Mouse (Mus musculus) 416B (cell line): Measurements from ENCODE around the gene Aar2.

Source experiments
- DNase-seq: peaks from one replicate; pipeline ENCODE4 v3.0.0; 2011; ENCODE audit warnings: low read depth

The Aar2 gene

DNA sequence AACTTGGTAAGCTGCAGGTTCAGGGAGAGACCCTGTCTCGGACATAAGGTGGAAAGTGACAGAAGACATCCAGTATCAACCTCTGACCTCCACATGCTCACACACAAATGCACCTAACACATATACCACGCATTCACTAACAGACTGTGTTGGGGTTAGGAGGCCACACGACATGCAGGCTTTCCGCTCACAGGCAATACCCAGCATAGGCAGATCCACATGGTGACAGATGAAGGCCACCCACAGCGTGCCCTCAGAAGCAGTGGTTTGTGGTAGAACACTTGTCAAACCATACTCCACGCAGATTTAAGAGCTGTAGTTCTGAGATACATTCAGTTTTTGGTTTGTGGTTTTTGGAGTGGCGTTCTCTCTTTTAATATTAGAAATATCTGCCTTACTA is 21.3 kb downstream of the Aar2 start:
- DNase-seq = peak; percentile 16

DNA sequence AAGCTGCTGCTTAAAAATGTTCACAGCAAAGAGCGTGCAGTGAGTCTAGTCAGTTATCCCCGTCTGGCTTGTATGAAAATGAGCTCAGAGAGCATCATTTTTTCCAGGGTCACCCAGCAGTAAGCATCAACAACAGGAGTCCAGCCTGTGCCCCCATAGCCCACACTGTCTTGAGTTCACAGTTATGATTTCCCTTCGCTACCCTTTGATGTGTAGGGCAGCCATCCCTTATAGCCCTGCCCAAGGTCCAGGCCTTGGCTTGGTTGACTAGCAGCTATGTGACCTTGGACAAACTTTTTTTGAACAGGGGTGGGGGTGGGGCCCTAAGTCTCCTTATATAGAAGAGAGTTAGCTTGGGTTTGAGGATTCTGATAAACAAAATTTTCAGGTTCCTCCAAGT is 21.9 kb downstream of the Aar2 start:
- DNase-seq = no peak

DNA sequence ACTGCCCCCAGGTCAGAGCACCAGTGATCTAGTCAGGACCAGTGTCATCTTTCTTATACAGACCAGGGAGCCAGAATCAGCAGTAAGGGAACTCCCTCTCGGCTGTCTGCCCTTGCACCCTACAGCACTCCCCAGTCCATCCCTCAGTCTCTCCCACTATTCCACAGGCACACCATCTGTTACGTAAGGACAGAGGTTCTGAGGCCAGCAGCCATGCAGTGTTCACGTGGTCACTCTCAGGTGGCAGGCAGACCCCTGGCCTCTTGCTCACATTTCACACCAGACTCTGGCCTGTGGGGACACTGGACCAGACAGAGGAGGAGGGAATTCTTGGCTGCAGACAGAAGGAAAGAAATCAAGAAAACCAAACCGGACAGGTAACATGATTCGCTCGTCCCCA is 24.1 kb downstream of the Aar2 start:
- DNase-seq = no peak

DNA sequence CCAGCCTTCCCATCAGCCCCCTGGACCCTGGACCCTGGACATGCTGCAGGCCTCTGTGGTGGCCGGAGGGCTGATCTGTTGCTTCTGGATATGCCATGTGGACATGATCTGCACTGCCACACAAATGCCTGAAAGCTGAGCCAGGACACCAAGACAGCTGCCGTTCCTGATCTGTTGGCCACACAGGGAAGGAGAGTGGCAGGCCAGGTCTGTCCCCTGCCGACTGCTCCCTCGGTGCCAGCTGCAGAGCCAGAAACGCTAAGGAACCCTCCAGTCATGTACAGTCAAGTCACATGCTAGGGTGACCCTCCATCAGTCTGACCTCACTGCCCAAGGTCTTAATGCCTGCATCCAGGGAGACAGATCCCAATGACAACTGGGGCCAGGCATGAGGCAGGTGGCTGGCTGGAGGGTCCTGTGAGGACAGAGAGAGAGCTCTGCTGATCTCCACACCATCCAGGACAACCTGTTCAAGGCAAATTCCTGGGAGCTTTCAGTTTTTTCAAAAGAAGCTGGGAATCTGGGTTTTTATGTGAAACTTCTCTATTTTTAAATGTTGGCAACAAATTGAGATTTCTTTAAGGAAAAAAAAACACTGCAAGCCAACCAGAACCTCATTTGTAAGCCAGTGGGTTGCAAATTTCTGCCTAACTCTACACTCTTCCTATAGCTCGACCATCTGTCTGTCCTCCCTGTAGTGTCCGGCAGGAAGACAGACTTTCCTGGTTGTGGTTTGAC is 29.6 kb downstream of the Aar2 start:
- no peak for DNase-seq

DNA sequence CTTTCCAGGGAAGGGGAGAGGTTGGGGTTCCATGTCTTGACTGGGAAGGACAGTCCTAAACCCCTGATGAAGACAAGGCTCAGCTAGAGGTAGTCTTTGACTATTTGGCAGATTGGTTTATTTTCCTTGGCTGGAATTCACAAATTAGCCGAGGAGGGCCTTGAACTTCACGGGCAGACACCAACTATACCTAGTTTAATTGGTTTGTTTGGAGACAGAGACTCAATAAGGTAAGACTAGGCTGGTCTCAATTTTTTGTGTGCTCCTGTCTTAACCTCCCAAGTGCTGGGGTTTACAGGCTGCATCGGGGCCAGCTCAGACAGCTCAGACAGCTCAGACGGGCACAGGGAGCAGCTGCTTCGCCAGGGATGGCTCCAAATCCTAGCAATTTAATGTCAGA is 33.1 kb downstream of the Aar2 start:
- DNase-seq = no peak

DNA sequence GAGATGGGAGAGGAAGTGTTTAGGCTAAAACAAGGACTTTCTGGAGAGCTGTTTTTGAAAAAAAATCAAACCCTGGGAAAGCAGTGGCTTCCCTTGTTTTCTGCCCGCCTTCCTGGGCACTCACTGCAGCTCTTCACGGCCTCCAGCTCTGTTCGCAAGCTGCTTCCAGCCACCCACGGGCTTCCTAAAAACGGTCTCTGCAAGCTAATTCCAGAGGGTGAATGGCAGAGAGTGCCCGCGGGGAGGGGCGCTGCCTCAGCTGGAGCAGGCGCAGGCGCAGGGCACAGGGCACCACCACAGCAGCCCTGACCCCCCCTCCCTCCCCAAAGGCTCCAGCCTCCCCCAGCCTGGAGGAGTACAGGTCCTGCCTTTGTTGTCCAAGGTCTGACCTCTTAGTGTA is 33.9 kb downstream of the Aar2 start:
- no peak for DNase-seq

DNA sequence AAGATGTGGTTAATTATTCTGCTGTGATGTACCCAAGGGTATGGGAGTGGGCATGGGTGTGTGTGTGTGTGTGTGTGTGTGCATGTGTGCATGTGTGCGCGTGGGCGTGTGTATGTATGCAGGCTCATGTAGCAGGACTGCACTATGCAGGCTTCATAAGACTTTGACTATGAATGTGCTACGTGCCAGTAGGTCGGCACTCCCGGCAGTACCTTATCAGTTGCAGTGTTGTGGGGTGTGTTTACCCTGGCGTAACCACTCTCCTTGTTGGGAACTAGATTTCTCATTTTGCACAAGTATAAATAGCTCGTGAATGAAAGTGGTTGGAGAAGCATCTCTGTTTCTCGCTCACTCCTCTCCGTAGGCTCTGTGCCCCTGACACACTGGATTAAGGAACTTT is 35.5 kb downstream of the Aar2 start:
- DNase-seq = no peak

DNA sequence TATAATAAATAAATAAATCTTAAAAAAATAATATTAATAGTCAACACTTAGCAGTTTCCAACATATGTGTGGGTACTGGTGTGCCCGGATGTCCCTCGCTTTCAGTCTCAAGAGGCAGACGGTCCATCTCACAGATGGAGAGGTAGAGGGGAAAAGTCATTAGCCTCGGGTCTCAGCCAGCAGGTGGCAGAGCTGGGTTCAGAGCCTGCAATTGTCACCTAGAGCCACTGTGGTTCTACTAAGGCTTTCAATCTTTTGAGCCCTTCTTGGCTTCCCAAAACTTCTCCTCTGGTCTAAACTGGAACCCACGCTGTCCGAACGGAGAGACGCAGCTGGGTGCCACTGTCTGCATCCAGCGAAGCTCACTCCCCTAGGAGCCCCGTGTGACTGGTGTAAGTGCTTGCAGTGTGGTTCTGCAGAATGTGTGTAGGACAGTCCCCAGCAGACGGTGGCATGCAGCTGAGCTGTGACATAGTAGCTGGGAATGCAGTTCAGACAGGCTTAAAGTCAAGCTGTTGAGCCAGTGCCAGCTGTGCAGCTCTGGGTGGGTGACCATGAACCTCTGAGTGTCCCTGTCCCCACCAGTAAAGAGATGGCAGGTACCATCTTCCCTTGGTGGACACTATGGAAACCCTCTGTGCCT is 36.9 kb downstream of the Aar2 start:
- peak; percentile 24 for DNase-seq

DNA sequence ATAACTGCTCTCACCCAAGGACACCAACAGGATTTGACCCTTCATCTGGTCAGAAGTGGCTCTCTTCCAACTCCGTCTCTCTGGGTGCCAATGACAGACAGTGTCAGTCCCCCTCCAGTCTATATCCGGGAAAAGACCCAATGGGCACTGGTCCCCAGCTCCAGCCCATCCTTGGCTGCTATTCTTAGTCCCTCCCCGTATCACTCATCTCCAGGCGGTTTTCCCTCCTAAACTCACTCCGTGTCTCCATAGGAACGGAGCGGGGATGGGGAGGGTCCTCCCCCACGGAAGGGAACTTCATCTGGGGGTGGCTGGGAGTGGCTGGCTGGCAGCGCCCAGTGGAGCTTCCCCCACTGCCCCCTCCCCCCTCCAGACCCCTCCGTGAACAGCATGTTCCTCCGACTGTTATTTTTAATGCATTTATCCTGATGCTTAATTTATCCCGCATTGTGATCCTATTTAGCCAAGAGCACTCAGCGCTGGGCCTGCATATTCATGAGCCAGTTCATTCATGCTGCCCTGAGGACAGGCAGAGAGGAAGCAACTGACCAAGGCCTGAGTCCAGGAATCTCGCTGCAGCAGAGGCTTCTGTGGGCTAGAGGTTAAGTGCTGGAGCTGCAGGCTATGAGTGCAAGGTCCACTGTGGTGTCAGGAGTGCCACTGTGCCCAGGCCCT is 37.5 kb downstream of the Aar2 start:
- no peak for DNase-seq

DNA sequence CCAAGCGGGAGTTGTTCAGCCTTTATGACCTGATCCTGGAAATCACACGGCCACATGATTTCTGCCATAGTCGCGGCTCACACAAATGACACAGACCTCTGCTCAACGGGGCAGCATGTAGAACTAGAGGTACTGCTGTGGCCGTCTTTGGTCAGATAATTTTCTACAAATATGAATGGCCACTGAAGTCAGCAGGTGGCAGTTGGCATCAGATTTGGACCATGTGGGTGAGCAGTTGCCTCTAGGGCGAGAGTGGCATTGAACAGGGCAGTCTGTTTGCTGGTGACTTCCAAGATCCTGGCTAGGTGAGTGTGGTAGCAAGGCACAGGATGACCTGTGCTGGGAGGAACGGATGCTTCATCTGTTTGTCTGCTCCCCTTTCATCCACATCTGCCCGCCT is 42.1 kb downstream of the Aar2 start:
- DNase-seq = no peak

DNA sequence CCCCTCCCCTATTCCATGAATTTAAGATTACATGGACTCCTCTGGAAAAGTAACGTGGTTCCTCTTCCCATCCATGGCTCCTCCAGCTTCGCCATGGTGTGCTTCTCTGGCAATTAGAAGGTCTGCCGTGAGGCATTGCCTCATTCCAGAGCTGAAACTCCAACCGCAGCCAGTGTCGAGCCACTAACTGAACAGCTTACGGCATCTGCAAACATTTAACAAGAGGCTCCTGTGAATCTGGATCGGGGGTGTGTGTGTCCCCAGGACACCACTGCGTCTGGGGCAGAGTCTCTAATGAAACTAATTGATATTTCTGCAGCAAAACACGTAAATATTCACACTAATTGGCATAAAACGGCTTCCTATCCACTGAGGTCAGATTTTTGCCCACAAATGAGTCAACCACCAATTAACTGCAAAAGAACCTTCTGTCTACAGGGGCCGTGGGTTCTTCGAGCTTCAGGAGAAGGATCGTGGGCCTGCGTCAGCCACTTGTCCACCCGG is 47.7 kb downstream of the Aar2 start:
- no peak for DNase-seq

DNA sequence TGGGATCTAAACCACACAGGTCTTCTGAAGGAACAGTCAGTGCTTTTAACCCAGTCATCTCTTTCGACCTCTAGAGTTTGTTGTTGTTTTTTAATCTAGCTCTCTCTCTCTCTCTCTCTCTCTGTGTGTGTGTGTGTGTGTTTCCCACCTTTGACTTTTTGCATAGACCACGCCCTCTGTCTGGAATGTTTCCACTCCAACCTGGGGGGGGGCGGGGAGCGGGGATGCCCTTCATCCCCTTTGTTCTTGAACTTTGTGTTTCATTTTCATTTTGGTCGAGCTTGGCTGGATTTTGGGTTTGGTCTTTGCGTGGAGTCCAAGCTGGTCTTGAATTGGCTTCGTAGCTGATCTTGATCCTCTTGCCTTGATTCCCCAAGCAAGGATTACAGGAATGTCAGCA is 55.2 kb downstream of the Aar2 start:
- DNase-seq = no peak

DNA sequence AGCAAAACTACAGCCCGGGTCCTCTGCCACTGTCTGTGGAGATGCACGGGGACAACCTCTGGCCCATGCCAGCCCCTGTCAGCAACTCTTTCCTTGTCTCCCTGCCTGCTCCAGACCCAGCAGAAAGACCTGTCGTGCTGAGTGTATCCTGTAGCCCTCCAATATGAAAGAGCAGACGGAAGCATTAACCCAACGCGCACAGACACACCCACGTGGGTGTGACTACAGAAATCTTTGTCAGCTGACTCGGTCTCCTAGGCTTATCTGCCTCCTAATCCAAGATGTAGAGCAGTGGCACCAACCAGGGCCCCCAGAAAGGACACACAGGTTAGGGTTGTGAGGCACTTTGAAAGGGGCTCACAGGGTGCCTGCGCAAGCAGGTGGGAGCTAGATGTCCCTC is 56.3 kb downstream of the Aar2 start:
- no peak for DNase-seq

DNA sequence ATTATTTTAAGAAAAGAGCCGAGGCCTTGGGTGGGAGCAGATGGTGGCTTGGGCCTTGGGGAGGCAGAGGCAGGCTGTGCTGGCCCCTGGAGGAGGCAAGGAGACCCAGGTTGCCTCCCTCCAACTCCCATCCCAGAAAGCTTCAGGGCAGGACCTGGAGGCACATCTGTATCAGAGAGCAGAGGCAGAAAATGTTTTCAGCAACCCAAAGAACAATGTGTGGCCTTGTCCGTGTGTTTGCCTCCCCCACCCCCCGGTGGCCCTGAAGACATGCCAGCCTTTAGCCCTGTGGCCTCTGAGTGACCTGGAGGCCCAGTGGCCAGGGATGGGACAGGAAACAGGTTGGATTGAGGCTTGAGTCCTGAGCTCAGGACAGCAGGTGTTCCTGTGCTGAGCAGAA is 57.8 kb downstream of the Aar2 start:
- DNase-seq = no peak

DNA sequence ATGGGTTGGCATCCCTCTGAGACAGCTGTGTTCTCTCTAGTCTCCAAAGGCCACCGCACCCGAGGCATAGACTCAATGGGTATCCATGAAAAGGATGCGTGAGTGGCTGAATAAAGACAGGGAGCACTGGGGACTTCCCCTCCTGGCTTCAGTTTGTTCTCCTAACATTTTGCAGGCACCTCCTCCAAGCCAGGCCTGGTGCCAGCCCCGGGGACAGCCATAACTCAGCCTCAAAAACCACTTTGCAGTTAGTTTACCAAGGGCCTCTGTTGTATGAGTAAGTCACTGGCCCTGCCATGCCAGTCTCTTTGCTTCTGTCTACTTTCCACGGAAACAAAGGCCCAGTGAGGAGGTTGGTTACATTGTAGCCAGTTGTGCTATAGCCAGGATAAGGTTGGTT is 58.6 kb downstream of the Aar2 start:
- DNase-seq = no peak

DNA sequence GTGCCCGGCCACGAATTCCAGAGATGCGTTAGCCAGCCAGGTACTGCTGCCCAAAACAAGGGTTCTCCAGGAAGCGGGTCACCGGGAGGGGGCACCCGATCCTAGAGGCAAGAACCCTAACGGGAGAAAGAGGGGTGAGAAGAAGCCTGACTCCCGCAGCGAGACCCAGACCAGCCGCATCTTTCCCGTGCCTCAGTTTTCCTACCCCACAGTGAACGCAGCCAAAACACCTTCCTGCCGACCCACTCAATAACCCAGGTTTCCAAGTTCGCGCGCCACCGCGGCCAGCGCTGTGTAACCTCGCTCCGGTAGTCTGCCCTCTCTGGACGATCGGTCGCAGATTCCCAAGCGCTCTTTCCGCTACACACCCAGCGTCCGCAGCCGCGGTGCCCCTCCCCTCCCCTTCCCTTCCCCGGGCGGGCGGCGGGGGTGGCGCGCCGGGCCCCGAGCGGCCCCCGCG is 65.7 kb downstream of the Aar2 start:
- DNase-seq = no peak

DNA sequence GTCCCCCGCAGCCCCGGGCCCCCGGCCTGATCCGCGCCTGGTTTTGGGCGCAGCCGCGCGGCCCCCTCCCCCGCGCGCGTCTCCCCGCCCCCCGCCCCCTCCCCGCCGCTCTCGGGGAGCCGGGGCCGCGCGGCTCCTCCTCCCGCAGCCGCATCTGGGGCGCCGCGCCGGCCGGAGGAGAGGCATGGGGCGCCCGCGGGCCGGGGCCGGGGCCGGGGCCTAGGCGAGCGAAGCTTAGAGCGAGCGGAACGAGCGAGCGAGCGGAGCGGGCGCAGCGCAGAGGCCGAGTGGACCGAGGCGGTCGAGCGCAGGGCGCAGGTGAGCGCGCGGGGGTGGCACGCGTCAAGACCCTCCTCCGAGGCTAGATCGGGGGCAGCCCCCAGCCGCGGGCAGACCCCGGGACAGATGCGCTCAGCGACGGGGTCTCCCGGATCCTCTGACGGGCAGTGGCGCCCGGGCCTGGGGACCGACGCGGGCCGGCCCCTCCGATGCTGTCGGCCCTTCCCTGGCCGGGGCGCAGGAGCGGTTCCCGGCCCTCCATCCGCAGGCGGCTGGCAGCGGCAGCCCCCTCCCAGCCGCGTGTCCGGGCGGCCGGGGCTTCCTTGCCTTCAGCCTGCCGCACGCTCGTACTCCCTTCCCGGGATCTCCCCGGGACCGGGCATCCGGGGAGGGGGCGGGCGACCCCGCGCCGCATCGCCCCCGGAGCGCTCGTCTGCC is 66.3 kb downstream of the Aar2 start, which contains the start of gene Dlgap4:
Gene Dlgap4, plus strand, starts transcription at position 165 of the 717 bp plus-strand sequence.
- DNase-seq = no peak

DNA sequence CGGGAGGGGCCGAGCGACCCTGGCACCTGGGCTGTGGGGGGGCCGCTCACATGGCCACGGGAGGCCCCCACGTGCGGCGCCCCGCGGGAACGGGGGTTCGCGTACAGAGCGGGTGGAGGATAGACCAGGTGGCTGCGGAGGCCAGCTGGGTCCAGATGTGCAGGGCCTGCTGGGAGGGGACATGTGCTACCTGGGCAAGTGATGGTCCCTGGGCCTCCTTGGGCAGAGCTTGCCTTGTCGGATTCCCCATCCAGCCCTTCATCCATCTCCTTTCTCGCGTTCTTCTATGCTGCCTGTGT is 66.8 kb downstream of the Aar2 start:
- no peak for DNase-seq

DNA sequence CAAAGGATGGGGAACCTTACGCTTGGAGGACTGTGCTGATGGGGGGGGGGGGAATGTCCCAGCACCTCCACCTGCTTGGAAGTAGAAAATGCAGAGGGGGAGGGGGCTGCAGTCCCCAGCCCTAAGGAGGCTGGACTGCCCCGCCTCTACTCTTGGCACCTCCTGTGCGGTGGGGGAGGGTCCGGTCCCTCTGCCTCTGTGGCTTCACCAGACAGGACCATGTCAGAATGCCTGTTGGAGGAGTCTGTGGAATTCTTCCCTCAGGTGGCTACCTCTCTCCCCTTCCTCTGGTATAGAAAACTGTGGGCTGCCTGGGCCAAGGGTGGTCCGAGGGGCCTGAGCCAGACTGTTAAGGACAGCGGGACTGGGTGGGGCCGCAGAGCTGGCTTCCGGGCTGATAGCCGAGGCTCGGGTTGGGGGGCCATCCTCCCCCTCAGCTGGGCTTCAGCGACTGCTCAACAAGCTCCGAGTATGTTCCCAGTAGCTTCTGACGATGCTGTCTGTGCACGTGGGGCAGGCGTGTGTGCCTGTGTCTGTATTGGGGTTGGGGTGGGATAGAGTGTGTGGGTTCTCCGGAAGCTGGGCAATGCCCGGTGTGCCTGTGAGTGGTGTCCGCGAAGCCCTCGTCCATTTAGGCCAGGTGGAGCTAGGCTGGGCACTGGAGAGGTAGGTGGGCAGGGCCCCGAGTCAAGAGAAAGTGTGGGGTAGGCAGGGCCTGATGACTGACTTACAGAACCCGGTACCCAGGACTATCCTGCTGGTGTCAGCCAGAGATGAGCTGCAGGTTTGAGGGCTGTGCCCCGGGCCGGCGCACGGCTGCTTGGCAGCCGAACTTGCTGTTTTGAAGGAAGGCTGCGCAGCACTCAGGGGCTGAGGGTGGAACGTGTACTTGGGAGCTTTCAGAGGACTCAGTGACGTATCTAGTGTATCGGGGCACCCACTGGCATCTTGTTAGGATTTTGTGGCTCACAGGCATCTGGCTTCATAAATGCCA is 67.6 kb downstream of the Aar2 start:
- DNase-seq = no peak

DNA sequence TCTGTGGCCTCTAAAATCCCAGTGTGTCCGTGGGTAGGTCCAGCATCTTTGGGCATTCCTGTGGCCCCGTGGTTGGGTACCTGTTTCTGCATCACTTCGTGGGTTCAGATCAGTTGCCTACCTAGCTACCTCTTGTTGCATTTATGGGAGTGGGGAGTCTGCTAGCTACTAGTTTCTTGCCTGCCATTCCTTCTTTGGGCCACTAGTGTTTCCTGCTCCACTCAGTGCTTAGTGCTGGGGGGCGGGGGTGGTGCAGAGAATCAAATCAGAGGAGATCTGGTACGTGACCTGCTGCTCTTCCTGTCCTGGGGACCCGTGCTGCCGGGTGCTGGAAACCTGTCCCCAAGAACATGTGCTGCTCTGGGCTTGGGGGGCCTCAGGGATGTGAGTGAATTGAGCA is 69.1 kb downstream of the Aar2 start:
- DNase-seq = no peak

DNA sequence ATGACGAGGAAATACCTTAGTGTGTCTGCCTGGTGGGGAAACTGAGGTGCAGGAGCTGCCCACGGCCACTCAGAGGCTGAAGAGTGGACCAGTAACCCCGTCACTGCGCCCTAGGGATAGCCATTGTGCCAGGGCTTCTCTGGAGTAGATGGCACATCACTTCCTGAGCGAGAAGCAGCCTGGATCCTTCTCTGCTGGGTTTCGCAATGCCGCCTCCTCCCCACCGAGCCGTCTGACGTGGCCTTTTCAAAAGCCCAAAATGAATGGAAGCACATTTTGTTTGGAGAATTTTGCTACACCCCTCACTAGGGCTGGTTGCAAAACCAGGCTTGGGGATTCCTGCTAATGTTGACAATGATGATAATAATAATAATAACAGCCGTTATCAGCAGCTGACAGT is 70.2 kb downstream of the Aar2 start:
- peak; percentile 37 for DNase-seq
